Mouse (Mus musculus) retina, postnatal 1 day (tissue): ENCODE measurements around the gene Map2k7.

ENCODE experiments used
- DNase-seq: peaks from one replicate; pipeline ENCODE4 v3.0.0-alpha.2; 2012

Gene Map2k7

DNA sequence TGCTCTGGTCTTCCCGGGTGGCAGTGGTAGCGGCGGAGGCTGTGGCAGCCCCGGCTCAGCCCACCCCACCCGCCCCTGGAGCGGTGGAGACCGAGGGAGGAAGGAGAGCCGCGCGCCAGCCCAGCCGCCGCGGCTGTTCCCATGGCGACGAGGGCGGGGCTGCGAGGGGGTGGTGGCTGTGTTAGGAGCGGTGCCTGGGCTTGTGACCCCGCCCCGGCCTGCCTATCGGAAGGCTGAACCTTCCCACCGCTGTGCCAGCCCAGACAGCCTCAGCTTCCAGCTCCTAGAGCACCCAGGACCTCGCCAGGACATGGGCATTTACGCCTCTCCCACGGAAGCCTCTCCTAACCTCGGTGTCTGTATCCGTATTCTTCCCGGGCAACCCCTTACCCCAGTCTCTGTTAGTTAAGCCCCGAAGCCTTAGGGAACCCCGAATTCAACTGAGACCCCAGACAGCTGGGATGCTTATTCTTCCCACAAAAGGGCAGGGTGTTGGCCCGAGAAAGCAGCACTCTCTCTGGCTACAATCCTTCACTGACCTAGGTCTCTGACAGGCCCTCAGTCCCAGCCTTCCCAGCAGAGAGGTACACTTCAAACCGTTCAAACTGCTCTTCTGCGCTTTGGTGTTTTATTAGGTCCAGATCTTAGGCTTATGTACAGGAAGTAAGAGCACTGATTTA is 20.7 kb downstream of the Map2k7 start, which contains the start of gene Ctxn1:
TSS of gene Ctxn1 (minus strand) at position 150 of the 680 bp plus-strand sequence.
- DNase-seq: peak; percentile 96

DNA sequence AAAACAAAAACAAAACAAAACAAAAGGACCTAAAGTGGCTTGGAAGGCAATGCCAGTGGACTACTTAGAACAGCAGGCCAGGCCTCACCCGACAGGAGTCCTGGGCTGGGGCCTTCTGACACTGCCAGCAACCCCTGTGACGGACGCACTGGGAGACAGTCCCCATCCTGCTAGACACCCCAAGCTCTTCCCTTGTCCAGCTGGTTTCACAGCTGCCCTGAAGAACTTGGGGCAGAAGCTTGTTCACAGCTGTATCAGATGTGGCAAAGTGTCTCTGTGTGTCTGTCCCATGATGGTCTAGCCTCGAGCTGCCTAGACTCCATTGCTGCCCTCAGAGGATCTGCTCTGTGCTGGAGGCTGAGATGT is 21.2 kb downstream of the Map2k7 start:
- DNase-seq: no peak

DNA sequence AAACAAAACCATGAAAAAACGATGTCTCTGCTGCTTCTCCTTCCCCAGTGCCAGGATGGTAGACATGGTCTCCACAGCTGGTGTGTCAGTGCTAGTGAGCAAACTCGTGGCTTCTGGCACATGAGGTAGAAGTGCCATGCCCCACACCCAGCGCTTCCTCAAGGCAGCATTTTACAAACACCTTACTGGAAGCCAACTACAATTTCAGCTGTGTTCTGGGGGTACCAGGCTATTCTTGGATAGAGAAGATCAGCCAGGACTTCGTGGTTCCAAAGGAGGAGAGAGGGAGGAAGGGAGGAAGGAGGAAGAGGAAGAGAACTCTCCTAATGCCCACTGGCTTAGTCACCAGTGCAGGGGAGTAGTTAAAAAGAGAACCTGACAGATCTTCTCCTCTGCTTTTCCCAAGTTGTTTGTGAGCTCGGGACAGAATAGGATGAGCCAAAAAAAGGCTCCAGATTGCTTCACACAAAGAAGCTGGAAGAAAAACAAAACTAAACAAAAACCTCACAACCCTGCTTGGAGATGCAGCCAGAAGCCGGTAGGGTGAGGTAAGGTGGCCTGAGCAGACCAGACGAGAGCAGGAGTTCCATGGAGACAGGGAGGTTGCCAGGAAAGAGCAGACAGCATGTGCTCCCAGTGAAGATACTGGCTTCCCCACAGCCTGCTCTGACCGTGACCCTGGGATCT is 24.7 kb downstream of the Map2k7 start:
- no peak for DNase-seq

DNA sequence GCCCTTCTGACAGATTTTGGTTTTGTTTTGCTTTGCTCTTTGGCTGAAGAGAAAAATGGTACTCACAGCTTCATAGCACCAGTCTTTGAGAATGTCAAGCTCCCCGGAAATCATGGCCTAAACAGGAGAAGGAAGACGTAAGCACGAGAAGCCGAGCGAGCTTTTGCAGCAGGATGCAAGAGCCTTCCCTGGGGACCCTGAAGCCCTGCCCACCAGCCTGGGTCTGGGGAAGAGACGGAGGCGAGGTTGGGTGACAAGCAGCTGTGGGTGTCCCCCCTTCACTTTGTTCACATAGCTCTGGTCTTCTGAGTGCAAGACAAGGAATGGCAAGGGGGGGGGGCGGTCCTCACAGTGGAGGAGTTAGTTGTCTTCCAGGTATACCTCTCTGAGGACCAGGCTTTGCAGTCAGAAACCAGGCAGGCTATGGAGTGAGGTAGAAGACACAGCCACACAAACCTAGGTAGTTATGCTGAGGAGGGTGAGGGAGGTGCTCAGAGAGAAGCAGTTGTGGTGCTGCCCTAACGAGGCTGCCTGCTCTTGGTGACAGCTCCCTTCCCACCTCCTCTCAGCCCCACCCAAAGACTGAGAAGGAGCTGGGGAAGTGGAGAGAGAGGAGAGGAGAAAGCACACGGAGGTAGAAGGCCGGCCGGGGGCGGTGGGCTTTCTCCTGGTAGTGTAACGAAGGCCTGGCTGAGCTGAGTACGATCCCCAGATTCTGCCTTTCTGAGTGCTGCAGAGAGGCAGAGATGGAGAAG is 26.8 kb downstream of the Map2k7 start:
- no peak for DNase-seq

DNA sequence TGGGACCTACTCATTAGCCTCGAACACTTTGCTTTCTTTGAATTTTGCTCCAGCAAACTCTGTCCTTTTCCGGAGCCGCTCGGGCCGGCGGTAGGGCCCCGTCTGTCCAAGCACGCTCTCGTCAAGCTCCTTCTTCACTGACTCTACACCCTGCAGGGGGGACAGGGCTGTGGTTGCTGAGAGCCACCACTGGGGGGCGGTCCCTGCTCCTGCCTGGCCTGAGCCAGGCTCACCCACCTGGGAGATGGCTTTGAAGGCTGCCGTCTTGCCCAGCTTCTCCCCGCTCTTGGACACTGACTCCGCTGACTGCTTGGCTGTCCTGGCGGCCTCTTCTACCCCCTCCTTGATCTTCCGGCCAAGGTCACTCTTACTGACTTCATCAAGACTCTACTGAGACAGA is 29.1 kb downstream of the Map2k7 start:
- peak; percentile 30 for DNase-seq

DNA sequence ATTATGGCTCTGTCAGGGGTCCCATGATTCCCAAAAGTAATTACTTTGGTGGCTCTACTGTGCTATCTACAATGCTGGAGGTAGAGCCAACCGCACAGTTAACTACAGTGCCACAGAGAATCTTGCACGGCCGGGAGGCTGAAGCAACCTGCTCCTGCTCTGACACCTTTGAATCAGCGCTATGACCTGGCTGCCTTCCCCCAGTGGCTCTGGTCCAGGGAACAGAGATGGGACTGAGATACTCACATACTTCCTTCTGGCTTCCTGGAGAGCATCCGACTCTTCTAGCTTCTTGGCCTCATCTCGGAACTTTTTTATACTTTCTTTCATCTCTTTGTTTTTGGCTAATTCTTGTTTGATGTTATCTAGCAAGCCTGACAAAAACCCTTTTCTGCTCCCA is 31.1 kb downstream of the Map2k7 start:
- no peak for DNase-seq

DNA sequence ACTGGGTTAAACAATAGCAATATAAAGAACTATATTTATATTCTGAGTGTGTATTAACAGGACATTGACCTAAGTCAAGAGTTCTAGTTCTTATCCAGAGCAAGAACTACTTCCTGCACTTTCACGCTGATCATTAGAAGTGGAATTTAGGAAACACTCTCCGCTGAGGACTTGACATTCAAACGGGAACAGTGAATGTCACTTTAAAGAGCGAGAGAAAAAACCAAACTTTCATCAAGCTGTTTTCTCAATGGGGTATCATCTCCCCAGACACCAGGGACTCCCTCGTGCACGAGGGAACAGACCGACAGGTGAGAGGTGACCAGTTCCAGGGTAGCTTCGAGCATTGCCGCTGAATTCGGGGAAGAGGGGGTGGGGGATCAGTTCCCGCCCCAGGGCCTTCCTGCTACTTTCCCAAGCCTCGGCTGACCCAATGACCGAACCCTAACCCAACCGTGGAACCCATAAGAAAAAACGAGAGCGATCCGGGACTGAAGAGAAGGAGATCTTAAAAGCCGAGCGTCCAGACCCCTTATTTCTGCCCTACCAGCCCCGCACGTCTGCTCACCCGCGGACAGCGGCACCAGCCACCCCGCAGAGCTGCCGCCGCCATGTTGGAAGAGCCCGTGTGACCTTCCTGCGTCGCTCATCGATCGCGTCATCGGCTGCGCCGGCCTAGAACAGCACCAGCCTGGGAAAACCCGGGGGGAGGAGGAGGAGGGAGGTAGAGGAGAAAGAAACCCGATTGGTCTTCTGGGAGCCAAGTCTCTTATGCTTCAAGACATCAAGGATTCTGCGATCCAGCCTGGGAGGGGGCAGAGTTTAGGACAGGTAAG is 37.0 kb downstream of the Map2k7 start, which contains the start of gene Timm44:
TSS of gene Timm44 (minus strand) at position 639 of the 836 bp plus-strand sequence.
- peak; percentile 98 for DNase-seq

DNA sequence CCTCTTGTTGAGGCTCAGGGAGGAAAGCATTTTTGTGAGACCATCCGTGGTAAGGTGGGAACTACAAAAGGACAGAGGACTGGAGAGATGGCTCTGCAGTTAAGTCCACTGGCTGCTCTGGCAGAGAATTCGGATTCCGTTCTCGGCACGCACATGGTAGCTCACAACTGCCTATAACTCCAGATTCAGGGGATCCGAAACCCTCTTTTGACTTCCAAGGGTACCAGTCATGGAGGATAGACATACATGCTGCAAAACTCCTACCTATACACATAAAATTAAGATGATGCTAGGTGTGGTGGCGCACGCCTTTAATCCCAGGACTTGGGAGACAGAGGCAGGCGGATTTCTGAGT is 37.5 kb downstream of the Map2k7 start:
- no peak for DNase-seq

DNA sequence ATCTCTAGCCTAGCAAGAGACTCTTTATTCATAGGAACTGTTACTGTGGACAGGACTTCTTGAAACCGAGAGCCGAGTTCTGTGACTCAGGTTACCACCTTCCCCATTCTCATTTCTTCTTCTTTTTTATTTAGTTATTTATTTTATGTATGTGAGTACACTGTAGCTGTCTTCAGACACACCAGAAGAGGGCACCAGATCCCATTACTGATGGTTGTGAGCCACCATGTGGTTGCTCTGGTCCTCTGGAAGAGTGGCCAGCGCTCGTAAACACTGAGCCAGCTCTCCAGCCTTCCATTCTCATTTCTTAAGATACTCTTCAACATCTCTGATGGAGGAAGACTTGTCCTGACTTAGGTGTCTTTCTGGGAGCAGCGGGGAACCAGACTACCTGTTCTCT is 54.2 kb downstream of the Map2k7 start:
- DNase-seq: no peak
